Mouse (Mus musculus): ENCODE measurements around the gene Gm9972. TPM values are rescaled to one million over a fixed set of nuclear protein-coding genes. Genes with fewer than 3 reads are reported as not detected.

Gm9972 gene
- not detected for total RNA-seq (2022)

DNA sequence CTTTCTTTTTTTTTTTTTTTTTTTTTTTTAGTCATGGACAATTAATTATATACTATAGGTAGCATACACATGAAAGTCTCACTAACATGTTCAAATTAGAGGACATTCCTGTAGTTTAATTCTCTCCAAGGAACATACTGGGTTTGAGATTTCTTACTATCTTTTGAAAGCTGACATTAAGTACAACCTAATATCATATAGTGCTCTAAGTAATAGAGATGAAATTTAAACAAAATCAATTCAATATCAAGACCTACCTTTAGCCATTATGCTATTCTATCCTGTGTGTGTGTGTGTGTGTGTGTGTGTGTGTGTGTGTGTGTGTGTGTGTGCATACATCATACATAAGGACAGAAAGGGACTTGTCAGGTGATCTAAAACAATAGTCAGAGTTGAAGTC, at the start of gene Gm9972:
Gene Gm9972 (plus strand): TSS at position 301 of the 400 bp plus-strand sequence.
- no peak for DNase-seq (ENCODE audit: low spot score in 2 of 2)

- no peak for DNase-seq (ENCODE audit: low spot score in 2 of 2)
Observed at GRCm38 (mm10) chr11:42999188-42999587, 36.4 kb upstream of the Gm9972 start.

DNA sequence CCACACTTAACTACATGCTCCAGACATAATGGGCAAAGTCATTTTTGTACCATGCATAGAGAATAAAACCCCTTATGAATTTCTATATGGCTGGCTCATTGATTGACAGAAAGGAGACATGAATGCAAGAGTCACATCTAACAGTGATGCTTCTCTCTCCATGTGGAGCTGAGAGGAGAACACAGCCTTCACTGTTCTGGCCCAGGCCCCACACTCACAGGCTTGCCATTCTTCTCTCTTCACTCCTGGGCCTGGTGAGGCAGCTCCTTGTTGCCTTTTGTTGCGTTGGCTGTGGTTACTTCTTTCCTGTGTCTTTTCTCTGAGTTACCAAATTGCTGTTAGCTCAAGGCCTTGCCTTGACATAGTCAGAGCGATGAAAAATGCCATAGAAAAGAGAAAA, 23.6 kb upstream of the Gm9972 start:
- DNase-seq (ENCODE audit: low spot score in 2 of 2) = no peak

- DNase-seq (ENCODE audit: low spot score in 2 of 2) = no peak
Observed at GRCm38 (mm10) chr11:43012980-43013379, 22.6 kb upstream of the Gm9972 start.

GRCm38 (mm10) chr11:43023109-43023688, 12.3 kb upstream of the Gm9972 start:
- no peak for DNase-seq (ENCODE audit: low spot score in 2 of 2)

DNA sequence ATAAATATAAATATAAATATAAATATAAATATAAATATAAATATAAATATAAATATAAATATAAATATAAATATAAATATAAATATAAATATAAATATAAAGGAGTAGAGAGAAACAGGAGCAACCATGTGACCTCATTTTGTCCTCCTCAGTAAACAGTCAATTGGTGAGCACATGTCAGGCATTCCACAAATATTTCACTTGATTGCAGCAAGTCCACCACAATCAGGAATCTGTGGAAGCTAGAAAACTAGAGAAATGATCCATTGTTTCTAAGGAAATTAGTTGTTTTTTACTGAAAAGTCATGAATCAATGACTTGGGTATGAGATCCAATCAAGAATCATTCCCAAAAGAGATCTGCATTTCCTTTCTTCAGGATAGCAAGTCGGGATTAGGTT, 5.7 kb upstream of the Gm9972 start:
- no peak for DNase-seq (ENCODE audit: low spot score in 2 of 2)

DNA sequence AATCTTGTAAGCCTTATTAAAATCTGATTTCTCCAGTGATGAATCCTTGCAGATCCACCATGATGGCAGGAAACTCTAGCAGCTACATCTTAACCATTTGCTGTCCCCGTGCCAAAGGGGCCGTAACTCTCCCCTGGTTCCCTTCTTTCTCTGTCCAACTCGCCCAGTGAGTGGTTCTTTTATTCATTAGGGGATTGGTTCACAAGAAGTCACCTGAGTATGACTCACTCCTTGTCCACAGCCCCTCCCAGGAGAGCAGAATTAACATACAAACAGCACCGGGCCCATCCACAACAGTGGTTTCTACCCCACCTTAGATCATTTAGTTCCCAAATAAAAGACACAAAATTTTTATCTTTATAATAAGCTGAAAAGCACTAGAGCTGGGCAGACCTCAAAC, 3.4 kb upstream of the Gm9972 start:
- DNase-seq (ENCODE audit: low spot score in 2 of 2) = no peak

DNA sequence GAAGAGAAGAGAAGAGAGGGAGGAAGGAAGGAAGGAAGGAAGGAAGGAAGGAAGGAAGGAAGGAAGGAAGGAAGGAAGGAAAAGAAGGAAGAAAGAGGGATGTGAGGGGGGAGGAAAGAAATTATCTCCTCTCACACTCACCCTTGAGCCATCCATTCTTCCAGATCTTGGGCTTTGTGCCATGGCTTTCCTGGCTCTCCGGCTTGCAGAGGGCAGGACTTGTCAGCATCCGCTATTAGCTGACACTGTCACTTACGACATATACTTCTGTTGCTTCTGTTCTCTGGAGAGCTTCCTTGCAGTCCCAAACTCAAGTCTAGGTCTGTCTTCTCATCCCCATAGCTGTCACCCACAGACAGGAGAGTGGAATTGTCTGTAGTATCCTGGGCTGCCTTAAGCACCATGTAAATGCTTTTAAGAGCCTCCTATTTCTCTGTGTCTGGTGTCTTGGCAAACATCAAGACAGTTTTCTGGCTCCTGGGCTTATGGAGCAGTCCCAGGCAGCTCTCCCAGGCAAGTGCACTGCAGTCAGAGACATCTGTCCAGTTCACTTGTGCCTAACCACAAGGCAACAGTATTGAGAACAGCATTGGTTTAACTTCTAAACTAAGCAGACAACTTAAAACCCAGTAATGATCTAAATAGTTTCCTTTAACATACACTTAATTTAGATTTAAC, 10.5 kb downstream of the Gm9972 start:
- DNase-seq (ENCODE audit: low spot score in 2 of 2) = no peak

DNA sequence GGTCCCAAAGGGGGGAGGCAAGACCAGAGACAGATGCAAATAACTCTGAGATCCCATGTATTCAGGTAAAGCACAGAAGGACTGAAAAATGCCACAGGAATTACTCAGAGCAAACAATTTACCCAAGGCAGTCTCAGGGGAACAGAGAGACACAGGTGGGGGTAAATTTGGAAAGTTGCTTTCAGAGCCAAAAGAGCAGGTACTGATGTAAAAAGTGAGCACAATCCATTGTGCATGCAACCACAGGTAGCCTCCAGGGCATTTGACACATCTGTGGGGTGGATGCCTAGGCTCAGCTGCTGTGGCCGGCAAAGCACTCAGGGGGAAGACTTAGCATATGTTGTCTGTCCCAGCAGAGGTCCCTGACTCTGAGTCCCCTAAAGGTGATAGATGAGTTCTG, 13.8 kb downstream of the Gm9972 start:
- no peak for DNase-seq (ENCODE audit: low spot score in 2 of 2)

DNA sequence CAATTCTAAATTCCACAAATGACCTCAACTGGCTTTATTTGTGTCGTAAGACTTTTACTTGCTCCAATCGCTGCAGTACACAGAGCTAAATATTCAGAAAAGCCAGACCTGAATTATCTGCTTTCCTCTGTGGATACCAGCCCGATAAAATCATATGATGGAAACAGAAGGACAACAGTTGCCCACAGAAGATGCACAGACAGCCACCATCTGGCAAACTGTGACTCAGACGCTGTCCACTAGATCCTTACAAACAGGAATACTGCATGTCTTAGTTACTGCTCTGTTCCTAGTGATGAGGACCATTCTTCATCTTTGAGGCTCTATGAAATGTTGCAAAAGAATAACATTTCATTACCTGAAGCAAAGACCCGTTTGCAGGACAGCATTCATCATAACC, 19.4 kb downstream of the Gm9972 start:
- DNase-seq (ENCODE audit: low spot score in 2 of 2) = peak; percentile 22 to 63

DNA sequence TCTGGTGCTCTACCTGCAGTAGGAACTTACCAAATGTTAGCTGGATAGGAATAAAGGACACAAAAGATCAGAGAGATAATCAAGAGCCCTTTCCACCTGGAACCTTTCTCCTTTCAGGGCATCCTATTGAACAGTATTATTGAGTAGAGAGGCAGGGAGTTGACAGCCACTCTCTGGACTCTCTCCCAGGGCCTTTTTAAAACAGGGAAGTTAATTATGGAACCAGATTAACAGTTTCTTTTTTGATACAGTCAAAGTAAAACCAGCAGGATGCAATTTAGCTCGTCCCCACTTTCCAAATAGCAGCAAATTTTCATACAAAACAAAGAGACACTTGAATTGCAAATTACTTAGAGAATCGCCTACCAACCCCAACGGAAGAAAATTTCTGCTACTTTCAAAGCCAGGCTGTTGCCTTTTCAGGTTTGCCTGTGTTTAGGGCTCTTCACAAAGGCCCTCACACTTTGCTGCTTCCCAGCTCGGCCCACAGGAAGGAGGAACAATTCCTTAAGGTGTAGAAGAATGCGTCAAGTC, 24.0 kb downstream of the Gm9972 start:
- DNase-seq (ENCODE audit: low spot score in 2 of 2) = no peak

DNA sequence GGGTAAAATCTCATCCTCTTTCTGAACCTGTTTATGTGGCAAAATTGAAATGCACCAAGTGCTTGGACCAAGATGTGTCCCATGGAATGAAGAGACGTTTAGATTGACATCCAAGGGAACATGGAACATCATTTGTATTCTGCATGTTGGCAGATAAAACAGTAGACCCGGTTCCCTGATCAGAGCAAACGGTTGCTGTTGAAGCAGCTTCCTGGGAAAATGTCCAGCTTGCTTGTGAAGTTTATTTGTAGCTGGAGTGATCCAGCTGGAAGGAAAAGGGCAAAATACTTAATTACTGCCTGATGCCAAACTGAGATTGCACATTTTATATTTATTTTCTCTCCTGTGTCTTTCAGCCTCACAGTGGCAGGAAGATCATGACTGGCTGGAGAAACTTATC, 26.7 kb downstream of the Gm9972 start:
- DNase-seq (ENCODE audit: low spot score in 2 of 2) = peak; percentile 17 to 28

DNA sequence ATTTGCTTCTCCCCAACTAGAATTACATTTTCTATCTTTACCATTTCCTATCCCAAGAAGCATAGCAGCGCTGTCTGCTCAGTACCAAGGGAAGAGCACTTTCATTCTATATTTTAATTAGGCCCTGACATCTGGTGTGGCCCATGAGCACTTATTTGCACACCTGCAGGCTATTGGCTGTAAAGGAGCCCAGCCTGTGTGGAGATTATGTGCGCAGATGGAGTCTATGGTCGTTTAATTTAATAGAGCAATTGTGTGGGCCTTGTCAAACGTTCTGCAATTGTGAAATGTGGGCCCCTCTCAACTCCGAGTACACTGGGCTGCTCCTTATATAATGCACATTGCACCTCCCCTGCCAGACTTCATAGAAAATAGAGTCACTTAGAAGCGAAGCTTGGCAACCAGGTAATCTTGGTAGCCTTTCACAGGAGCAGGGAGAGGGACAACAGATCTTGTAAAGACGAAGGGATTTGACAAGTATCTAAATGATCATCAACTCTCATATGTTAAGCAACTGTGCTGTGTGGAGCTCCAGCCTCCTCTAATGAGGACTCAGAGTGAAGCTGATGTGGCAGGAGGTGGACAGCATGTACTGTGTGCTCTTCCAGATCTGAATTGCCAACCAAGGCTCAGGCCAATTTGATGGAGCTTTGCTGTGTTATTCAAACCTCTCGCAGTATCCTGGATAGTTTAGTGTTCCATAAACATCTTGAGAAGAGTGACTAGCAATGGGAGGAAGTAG, 50.9 kb downstream of the Gm9972 start:
- DNase-seq (ENCODE audit: low spot score in 2 of 2) = no peak

Other genes with a start within 250 kb of the Gm9972 start
- gene Atp10b, start 114.1 kb downstream of the Gm9972 start, total RNA-seq (2022) = 1 to 10 TPM; 1.5 to 1.8 (median 1.7) TPM